Mouse (Mus musculus): Measurements from ENCODE around the gene Frmd8.

Frmd8 gene

DNA sequence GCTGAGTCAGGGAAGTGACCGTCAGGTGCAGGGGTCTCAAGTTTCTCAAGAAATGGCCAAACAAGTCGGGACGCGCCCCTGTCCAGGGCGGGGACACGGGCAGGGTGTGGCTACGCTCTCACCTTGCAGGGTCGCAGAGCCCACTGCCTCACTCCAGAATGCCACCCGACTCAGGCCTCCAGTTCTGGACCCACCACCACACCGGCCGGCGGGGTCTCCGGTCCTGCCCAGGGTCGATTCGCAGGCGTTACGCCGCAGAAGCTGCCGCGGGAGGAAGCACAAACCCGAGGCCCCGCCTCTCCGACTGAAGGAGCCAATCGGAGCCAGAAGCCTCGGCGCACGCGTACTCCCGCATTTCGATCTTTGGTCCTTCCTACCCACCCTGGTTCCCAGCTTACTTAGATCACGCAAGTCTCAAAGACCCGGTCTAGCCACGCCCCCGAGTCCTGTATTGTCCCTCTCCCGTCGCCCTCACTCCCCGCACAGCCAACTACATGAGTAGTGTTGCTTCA is at the start of gene Frmd8:
TSS of gene Frmd8 (minus strand) at position 306 of the 512 bp plus-strand sequence.
- peak; percentile 95 to 96 for DNase-seq

DNA sequence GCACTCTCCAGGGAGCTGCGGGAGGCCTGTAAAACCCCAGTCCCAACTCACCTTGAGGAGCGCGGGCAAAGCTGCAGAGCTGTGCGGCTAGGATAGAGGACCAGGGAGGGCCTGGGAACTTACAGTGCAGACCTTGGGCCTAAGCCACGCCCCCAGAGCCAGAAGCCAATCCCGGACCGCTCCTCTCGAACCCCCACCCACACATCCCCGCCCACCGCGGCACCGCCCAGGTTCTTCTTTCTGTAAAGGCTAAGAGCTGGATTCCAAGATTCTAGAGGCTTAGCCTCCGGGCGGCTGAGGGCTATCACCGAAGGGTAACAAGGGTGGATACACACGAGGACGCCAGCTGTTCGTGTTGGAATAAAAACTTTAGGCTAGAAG is 49.6 kb upstream of the Frmd8 start, which contains the start of gene Cdc42ep2:
TSS of gene Cdc42ep2 (minus strand) at position 104 of the 381 bp plus-strand sequence.
- DNase-seq, result peak; percentile 94 to 95

DNA sequence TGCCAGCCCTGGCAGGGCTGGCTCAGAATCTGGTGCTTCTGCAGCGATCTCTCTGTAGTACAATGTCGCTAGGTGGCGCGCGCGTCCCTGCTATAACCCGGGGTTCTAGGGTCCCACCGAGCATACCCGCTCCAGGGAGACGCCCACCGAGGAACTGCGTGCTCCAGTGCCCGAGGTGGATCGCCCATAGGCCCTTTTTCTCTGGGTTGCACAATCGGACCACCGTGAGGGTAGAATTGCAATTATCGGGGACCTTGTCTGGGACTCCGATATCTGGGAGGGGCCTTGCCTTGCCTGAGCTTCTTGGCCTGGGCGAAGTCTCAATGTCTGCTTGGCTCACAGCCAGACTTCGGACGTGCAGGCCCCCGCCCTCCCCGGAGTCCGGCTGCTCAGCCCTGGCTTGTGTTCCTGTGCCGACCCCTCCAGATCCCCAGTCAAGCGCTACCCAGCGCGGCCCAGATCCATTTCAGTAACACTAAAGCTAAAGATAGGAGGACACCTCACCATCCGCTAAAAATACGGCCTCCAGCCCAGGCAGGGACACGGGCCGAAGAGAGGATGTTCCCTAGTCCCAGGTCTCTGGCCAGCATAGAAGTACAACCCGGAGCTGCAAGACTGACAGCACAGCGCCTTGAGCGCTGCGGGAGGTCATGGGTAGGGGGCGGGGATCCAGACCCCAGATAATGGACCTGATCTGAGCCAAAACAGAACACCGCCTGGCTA is 49.1 kb upstream of the Frmd8 start:
- peak; percentile 87 to 91 for DNase-seq

DNA sequence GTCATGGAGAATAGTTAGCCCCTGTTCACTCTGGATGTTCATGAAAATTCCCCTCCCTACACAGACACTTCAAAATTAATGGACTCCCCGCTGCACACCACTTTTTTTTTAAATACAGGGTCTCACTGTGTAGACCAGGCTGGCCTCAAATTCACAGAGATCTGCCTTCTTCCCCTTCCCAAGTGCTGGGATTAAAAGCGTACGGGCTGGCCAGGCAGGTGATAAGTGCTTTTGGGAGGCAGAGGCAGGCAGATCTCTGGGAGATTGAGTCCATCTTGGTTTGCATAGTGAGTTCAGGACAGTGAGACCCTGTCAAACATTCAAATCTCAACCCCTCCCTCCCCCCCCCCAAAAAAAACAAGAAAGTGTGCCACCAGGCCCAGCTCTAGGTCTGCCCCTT is 47.9 kb upstream of the Frmd8 start:
- DNase-seq, result no peak

DNA sequence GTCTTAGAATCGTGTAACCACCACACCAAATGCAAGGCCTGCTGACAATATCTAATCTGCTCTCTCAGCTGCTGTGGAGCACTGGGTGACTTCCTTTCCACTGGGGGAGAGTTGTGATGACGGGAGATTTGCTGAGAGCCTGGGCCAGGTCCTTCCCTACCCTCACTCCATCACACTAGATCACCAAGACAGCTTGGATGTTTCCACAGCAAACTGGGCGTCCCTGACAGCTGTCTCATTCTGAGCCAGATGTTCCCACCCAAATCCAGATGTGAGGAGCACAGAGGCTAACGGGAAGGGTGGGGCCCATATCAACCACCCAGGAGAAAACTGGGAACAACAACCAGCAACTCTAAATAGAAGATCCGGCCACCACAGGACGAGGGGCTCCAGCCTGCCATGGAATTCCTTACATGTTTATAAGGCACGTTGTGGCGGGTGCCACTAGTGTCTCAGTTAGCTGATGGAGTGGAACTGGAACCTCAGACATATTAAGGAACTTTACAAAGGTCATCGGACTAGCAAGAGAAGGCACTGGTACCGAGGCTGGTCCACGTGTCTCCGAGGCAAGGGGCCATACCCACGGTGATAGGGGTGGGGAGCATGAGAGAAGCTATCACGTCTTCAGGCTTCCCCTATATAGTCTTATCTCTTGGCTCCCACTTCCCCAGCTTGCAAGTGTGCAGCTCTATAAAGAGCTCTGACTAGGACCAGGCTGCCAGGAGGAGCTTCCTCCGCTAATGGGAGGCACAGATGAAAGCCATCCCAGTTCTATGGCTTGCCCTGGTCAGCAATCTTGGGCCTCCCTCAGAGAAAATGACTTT is 47.3 kb upstream of the Frmd8 start:
- no peak for DNase-seq

DNA sequence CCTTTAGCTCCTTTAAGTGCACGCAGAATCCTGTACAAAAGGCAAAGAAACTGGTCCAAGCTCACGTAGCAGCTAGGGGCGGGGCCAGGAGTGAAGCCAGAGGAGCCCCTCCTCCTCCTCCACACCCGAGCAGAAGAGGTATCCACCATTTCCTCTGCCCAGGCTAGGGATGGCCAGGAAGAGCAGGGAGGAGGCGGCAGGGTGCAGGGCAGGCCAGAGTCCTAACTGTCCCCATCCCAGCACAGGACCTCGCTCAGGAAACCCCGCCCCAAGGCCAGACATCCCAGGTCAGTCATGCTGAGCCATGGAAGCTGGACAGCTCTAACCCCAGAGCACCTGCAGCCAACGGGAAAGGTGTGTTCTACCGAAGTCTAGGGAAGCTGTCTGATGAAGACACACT is 46.6 kb upstream of the Frmd8 start:
- DNase-seq, result no peak

DNA sequence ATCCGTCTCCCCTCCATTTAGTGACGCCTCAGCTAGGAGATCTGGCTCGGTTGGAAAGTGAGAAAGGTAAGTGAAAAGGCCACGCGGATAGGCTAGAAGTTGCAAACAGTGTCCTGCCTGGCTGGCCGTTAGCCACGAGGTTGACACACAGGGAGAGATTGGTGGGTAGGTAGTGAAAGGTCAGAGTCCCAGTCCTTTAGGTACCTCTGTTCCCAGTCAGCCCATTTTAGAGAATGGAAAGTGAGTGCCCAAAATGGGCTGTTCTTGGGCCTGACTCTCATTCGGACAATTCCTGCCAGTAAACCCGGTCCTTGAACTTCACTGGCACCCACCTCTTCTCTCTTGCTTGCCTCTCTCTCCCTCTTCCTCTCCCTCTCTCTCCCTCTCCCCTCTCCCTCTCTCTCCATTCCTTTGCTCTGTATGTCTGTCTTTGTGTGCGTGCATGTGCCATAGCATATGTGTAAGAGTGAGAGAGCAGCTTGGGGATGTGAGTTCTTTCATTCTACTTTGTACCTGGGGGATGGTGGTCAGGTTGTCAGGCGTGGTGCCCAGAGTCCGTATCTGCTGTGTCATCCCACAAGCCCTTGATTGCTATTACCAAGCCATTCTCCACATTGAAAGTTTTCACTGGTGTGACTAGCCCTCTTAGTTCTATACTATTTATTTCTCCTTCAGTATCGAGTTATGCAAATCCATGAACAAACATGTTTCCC is 38.1 kb upstream of the Frmd8 start, which contains the start of gene Dpf2:
TSS of gene Dpf2 (minus strand) at position 4 of the 713 bp plus-strand sequence.
- DNase-seq, result no peak

DNA sequence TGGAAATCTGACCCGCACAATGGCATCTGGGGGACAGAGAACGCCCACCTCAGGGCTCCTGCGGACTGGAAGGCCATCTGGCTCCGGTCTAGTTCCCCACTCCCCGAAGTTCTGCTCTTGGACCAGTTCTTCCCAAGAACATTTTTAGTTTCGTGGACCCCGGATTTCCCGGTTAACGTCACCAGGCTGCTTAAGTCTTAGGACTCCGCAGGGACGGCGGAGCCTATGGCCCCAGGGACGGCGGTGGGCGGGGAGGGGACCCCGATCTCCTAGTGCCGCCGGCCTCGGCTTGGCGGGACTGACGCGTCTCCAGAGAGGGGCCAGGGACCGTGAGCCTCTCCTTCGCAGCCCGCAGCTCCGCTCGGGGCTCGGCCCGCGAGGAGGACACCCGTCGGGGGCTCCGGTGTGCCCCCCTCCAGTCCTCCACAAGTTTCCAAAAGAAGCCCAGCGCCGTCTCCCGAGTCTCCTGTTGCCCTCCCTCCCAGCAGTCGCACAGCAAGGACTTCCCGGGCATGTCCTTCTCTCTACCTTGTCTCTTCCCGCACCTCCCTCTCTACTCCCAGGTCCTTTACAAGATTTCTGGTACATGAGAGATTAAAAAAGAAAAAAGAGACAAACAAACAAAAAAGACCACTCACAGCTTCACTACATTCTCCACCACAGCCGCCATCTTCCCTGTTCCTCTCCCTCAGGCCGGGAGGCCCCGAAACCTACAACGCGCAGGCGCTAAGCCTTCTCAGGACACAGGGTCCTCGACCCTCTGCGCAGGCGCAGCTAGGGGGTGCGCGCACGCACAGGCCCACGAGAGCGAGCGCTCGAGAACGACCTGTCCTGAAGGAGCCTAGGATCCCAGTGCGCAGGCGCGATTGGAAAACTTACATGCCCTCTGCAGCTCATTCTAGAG is 37.3 kb upstream of the Frmd8 start:
- DNase-seq, result peak; percentile 99

DNA sequence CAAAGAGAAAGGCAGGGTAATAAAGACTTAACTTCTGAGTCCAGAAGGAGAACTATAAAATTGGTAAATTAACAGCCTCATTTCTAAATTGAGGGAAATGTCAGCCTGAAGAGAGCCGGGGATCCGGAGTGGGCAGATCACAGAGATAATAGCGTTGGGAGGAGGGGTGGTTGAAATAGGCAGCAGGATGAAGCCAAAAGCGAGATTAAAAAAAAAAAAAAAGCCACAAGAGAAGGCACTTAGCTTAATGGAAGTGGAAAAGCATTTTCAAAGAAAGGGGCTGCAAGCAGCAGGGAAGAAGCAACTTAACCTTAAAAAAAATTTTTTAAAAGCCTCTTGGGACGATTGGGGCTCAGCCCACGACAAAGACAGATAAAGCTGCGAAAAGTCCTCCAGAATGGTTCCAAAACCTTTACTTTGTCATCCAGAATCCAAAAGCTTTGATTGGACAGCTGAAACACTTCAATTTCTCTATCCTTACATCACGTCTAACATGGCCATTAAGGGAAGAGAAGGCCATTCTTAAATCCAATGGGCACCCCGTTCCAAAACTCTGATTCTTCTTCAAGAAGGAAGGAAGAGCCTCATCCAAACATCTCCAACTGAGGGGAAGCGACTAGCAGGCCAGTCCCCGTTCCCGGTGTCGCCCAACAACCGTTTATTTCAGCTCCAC is 36.5 kb upstream of the Frmd8 start:
- DNase-seq, result no peak

DNA sequence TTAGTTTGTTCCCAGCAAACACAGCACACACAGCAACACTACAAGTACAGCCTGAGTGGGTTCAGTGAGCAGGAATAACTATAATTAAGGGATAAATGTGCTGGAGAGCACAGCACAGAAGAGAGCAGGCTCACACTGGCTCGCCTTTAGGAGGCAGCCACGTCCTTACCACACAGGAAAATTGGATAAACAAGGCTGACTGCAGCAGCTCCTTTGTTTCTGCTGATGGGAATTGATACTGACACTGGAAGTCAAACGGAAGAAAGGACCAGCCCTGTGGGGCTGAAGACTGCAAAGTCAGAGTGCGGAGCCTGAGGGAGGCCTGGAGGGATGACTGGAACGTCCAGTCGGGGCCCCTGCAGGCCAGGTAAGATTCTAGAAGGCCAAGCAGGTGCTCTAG is 35.1 kb upstream of the Frmd8 start:
- no peak for DNase-seq

DNA sequence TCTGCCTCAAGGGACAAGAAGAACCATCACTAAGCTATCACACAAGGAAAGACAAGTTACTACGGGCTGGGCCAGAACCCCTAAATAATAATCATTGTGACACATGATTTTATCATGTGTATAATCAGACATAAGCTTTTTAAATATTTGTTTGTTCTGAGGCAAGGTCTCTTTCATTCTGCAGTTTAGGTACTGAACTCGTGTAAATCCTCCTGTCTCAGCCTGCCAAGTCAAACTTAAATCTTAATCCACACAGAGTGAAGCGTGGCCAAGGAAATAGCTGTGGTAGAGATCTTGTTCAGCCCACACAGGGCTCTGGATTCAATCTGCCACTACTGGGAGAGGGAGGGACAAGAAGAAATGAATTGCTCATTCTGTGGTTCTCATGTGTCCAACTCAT is 32.2 kb upstream of the Frmd8 start:
- DNase-seq, result no peak

DNA sequence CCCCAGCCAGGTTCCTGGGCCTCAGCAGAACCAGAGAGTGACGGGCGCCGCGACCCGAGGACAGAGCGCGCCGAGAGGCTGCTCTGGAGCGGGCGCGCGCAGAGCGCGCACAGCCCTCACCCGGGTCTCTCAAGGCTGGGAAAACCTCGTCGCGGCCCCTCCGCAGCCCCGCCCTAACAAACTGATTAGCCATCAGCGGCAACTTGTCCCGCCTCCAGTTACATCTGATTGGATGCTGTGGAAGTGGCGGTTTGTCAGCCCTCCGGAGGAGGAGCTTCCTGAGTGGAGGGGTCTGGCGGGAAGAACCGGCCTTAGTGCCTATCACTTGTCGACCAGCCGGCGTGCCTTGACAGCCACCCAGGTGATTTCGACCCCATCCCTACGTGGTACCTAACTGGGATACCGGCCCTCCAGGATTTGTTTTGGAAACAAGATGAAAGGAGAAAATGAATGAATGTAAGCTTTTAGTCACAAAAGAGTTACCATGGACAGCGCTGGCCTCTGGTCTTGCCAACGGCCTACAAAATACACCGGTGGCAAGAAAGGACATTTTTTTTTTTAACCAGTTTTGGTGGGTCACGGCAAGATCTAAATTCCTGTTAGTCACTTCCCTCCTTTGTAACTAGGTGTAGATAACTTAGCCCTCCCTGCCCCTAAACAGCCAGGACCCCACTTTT is 19.1 kb upstream of the Frmd8 start, which contains the start of gene Tigd3:
TSS of gene Tigd3 (minus strand) at position 148 of the 677 bp plus-strand sequence.
- DNase-seq, result peak; percentile 96 to 97

DNA sequence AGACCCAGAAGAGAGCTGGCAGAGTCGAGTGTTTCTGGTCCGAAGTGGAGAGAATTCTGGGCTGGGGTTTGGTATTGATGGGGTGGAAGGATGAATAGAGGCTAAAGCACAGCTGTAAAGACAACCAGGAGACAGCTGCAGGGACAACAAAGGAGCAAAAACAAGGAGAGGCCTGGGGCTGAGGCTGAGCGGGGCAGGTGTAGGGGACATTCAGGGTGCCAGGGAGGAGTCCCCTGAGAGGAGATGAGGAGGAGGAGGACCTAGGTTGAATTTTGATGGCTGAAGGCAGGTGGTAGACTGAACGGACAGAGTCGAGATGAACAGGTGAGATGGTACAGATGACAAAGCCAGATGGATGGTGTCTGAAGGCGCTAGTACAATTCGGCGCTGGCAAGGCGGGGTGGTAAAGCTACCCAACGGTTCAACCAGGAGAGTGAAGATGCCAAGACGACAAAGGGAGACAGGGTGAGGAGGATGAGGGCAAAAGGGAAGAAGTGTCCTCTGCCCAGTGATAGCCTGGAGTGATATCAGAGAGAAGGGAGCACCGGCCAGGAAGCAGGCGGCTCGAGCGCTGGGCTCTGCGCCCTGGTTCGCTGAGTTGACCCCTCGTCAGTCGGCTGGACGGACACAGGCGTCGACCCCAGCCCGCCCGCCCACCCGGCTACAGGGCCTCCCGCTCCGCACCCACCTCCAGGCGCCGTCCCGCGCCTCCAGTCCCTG is 18.4 kb upstream of the Frmd8 start:
- peak in 1 of 2 experiments; percentile 36 for DNase-seq

DNA sequence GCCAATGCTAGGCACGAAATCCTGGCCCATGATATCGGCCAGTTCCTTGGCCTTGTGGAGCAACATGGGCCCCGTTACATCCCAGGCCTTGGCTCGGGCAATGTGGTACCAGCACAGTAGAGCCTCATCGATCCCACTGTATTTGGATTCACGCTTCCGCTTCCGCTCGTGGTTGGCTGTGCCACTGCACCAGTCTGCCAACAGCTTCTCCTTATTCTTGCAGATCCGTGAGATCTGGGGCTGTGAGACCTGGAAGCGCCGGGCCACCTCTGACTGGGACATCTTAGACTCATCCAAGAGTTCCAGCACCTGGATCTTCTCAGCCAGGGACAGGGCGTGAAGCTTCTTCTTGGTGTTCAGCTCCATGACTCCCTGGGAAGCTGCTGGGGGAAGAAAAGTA is 17.7 kb upstream of the Frmd8 start:
- no peak for DNase-seq

DNA sequence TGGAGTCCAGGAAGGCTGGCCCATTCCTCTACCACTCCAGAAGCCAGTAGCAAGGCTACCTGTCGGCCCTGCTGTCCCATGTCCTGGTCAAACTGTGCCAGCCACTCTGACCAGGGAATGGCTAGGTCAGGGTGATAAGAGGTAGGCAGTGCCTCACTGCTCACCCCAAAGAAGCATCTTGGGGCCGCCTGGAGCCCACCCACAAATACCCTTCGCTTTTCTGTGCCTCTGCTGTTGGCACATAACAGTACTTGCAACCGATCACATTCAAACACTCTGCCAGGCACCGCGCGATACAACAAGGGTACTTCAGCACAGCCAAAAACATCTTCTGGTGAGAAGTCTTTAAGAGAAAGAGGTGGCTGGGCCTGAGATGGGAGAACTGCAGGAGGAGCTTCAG is 17.2 kb upstream of the Frmd8 start:
- DNase-seq, result no peak

DNA sequence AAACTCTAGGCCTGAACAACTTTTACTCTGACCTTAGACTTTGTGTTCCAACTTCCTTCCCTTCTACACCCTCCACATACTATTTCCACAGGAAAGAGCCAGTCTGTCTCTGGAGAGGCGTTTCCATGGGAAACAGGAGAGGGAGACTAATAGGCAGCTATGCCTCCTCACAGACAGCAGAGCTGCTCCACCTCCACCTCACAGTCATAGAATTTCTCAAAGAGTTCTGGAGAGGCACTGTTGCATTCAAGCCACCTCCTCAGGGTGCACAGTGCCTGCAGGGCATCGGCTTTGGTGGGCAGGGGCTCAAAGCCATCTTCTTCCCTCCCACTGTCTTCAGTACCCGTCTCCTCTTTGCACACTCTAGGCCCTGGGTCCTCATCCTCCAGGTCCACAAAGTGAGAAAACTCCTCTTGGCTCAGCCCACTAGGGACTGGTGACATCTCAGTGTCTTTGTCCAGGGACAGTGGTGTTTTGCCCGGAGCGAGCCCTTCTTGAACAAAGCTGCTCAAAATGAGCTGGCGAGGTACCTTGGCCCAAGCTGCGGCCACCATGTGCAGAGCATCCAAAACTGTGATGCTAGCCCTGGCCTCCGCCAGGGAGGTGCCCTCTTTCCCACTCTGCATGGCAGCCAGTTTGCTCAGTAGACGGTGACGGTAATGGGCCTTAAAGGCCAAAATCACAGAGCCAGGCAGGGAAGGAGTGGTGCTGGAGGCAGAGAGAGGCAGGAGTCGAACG is 16.6 kb upstream of the Frmd8 start:
- no peak for DNase-seq

DNA sequence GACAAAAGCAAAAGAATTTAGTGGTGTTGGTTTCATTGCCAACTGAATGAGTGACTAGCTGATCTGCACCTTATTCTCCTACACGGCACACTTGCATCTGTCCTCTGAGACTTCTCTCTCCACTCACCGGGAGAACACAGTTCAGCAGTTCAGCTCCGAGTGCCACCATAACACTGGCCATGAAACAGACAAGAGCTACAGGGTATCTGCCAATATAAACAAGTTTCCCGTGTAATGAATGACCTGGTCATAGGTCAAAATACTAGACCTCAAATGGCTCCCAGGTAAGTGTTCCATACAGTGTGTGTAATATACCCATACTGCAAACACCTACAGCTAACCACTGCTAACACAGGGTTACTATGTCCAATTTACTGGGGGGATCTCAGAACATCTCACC is 14.1 kb upstream of the Frmd8 start:
- DNase-seq, result no peak

DNA sequence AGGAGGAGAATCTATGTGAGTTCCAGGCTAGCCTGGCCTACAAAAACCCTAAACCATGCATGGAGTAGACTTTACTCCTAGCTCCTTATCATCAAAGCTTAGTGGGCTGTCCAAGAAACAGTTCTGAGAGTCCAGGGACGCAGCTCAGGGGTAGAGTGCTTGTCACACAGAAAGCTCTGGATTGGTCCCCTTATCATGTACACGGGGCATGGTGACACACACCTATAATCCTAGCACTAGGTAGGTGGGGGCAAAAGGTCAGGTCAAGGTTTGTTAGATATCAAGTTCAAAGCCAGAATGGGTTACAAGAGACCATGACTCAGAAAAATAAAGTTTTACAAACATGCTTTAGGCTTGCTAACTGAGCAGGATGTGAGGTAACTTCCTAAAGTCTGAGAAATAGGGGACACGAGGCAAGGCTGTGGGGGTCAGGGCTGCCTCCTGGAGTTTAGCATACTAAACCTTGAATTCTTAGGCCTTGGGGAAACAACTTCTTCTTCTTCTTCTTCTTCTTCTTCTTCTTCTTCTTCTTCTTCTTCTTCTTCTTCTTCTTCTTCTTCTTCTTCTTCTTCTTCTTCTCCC is 12.3 kb upstream of the Frmd8 start:
- no peak for DNase-seq

DNA sequence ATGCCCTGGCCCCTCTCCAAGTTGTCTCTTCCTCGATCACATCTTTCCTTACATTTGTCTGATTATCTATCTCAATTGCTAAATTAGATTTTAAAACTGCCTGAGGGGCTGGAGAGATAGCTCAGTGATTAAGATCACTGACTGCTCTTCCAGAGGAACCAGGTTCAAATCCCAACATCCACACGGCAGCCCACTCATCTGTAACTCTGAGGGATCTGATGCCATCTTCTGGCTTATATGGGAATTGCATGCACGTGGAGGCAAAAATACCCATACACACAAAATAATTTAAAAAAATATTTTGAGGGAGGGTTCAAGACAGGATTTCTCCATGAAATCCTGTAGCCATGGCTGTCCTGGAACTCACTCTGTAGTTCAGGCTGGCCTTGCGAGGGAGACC is 10.8 kb upstream of the Frmd8 start:
- no peak for DNase-seq

Measured in thymus, postnatal 36 days (tissue).